In the genomic region with DNA sequence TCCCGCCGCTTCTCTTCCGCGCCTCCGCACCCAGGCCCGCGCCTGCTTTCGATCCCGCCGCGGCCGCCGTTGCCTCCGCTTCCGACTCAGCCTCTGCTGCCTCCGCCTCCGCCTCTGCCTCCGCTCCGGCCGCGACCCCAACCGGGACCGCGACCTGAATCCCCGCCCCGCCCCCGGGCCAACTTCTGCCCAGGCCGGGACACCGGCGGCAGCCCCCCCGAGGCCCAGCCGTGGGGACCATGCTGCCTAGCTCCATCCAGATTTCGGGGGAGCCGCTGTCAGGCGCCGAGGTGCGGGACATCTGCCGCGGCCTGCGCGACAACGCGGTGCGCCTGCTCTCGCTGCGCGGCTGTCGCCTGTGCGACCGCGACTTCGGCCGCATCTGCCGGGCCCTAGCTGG, we compare ENCODE assay signal across 8 mouse cellular contexts. TPM values are rescaled to one million over a fixed set of nuclear protein-coding genes. Genes with fewer than 3 reads are reported as not detected.
DNase-seq lines count a peak whose midpoint lies in the region; ATAC-seq and TF ChIP-seq lines count a peak whose summit lies in the region.

No protein-coding gene starts in this region.

- TF ChIP-seq CTCF in ES-Bruce4 (IDR thresholded peaks at IDR 0.05; ENCODE audit: low read depth, low read length), result no peak
- no peak for TF ChIP-seq CTCF in liver, postnatal 0 days (IDR thresholded peaks at IDR 0.05; ENCODE audit: low read depth)

- no peak for TF ChIP-seq EP300 in ES-Bruce4 (IDR thresholded peaks at IDR 0.05; ENCODE audit: insufficient read depth, low read depth, low read length)
- no peak for TF ChIP-seq EP300 in liver, postnatal 0 days (IDR thresholded peaks at IDR 0.05; ENCODE audit: low read depth)

- DNase-seq in layer of hippocampus, postnatal 10 days (ENCODE audit: low spot score in 2 of 2), result peak; percentile 56 to 66
- DNase-seq in layer of hippocampus, adult 8-10 months (ENCODE audit: low spot score in 2 of 2), result no peak
- peak; percentile 47 for DNase-seq in adrenal gland, postnatal 25 days
- DNase-seq in hindbrain, embryonic 10.5 days (ENCODE audit: low spot score), result no peak
- DNase-seq in liver, postnatal 0 days, result no peak
- peak; percentile 75 for DNase-seq in testis, postnatal 10 days (ENCODE audit: low spot score)
- DNase-seq in adipocyte (ENCODE audit: low spot score), result no peak

- TF ChIP-seq POLR2A in ES-Bruce4 (IDR thresholded peaks at IDR 0.05; ENCODE audit: insufficient read depth, low read length), result no peak

- no peaks in the 10 kb centered on the region for H3K27me3 ChIP-seq in ES-Bruce4 (ENCODE audit: control insufficient read depth, insufficient read depth, low read length, poor library complexity, severe bottlenecking)
- H3K27me3 ChIP-seq in hindbrain, embryonic 10.5 days (ENCODE audit: insufficient read depth, poor library complexity, severe bottlenecking), result peaks cover 29% of the 10 kb centered on the region
- H3K27me3 ChIP-seq in liver, postnatal 0 days (ENCODE audit: insufficient read depth, low read length), result peaks cover 23% of the 10 kb centered on the region

- no peaks in the 10 kb centered on the region for H3K9me3 ChIP-seq in ES-Bruce4 (replicated peaks; ENCODE audit: control insufficient read depth, insufficient read depth, low read length, poor library complexity, severe bottlenecking)
- H3K9me3 ChIP-seq in hindbrain, embryonic 10.5 days, result 0 out of 2 replicates have a peak, but pooled peaks cover 4% of the 10 kb centered on the region
- H3K9me3 ChIP-seq in liver, postnatal 0 days (ENCODE audit: low read length), result no peaks in the 10 kb centered on the region

- H3K4me2 ChIP-seq in liver, postnatal 0 days (ENCODE audit: low read depth, low read length), result peak overlapping the region; percentile 99

- H3K27ac ChIP-seq in ES-Bruce4 (ENCODE audit: insufficient read depth, low read length), result no peak overlapping the region
- peak overlapping the region; percentile 82 for H3K27ac ChIP-seq in hindbrain, embryonic 10.5 days
- H3K27ac ChIP-seq in liver, postnatal 0 days (ENCODE audit: low read depth), result no peak overlapping the region

- WGBS in hindbrain, embryonic 10.5 days, result 1% methylated on average over 53 of the region's 54 CpGs
- WGBS in liver, postnatal 0 days (ENCODE audit: insufficient replicate concordance), result under 1% methylated on average over 24 of the region's 54 CpGs

- peak; percentile 20; the same call in 1 of the 2 replicates for ATAC-seq in liver, postnatal 0 days

- peaks cover 12% of the 10 kb centered on the region for H3K36me3 ChIP-seq in ES-Bruce4 (ENCODE audit: control insufficient read depth, insufficient read depth, low read length, poor library complexity, severe bottlenecking)
- H3K36me3 ChIP-seq in hindbrain, embryonic 10.5 days, result peaks cover 63% of the 10 kb centered on the region
- H3K36me3 ChIP-seq in liver, postnatal 0 days (replicated peaks; ENCODE audit: insufficient read depth, low read length), result peaks cover 40% of the 10 kb centered on the region

- H3K4me1 ChIP-seq in ES-Bruce4 (ENCODE audit: control insufficient read depth, insufficient read depth, low read length), result no peaks in the 10 kb centered on the region
- peaks cover 34% of the 10 kb centered on the region for H3K4me1 ChIP-seq in hindbrain, embryonic 10.5 days (replicated peaks)
- H3K4me1 ChIP-seq in liver, postnatal 0 days (ENCODE audit: insufficient read depth), result peaks cover 15% of the 10 kb centered on the region

- peak overlapping the region; percentile 59 for H3K9ac ChIP-seq in ES-Bruce4 (ENCODE audit: low read depth, poor library complexity, severe bottlenecking)
- peak overlapping the region; percentile 48 for H3K9ac ChIP-seq in liver, postnatal 0 days (replicated peaks)

- peak overlapping the region; percentile 55 for H3K4me3 ChIP-seq in ES-Bruce4 (ENCODE audit: low read depth, low read length)
- H3K4me3 ChIP-seq in hindbrain, embryonic 10.5 days, result peak overlapping the region; percentile 80
- H3K4me3 ChIP-seq in liver, postnatal 0 days (ENCODE audit: low read depth, low read length), result peak overlapping the region; percentile 68

RNA-seq across cellular contexts. Expression of a gene that starts 0.8 kb away (rescaled TPM):
- total RNA-seq in layer of hippocampus, postnatal 10 days (2021), result 10 to 100 TPM; 88.1 to 93.6 TPM
- 10 to 100 TPM; 55.1 to 62.2 (median 58.1) TPM for total RNA-seq in layer of hippocampus, adult 8-10 months (2022)
- polyA plus RNA-seq in ES-Bruce4 (2011; ENCODE audit: insufficient read depth, insufficient read length, low read depth, missing spikeins), result 0.57 and 0.68 TPM in 2 replicates
- total RNA-seq in adrenal gland, postnatal 25 days (2021), result 5.3 and 6.6 TPM in 2 replicates
- 2.0 and 3.8 TPM in 2 replicates for polyA plus RNA-seq in hindbrain, embryonic 10.5 days (2016; fragmentation: Nextera tagmentation; extraction: Ambion mirVana)
- polyA plus RNA-seq in liver, postnatal 0 days (2015; fragmentation: Nextera tagmentation; extraction: Ambion mirVana), result 0.12 TPM in 1 of 2 replicates, not detected in the other

RNA-seq across cellular contexts. Expression of a gene that starts 6.2 kb away (rescaled TPM):
- total RNA-seq in layer of hippocampus, postnatal 10 days (2021), result 10 to 100 TPM; 68.7 to 70.3 TPM
- 10 to 100 TPM; 78.5 to 96.9 (median 84.1) TPM for total RNA-seq in layer of hippocampus, adult 8-10 months (2022)
- polyA plus RNA-seq in ES-Bruce4 (2011; ENCODE audit: insufficient read depth, insufficient read length, low read depth, missing spikeins), result 57.0 and 64.0 TPM in 2 replicates
- total RNA-seq in adrenal gland, postnatal 25 days (2021), result 169 and 208 TPM in 2 replicates
- polyA plus RNA-seq in hindbrain, embryonic 10.5 days (2016; fragmentation: Nextera tagmentation; extraction: Ambion mirVana), result 73.1 and 85.0 TPM in 2 replicates
- polyA plus RNA-seq in liver, postnatal 0 days (2015; fragmentation: Nextera tagmentation; extraction: Ambion mirVana), result 62.6 and 68.7 TPM in 2 replicates

RNA-seq across cellular contexts. Expression of a gene that starts 6.3 kb away (rescaled TPM):
- 10 to 100 TPM; 37.2 to 40.1 TPM for total RNA-seq in layer of hippocampus, postnatal 10 days (2021)
- total RNA-seq in layer of hippocampus, adult 8-10 months (2022), result 10 to 100 TPM; 35.5 to 42.5 (median 39.4) TPM
- polyA plus RNA-seq in ES-Bruce4 (2011; ENCODE audit: insufficient read depth, insufficient read length, low read depth, missing spikeins), result 106 and 133 TPM in 2 replicates
- total RNA-seq in adrenal gland, postnatal 25 days (2021), result 96.4 and 123 TPM in 2 replicates
- 107 and 135 TPM in 2 replicates for polyA plus RNA-seq in hindbrain, embryonic 10.5 days (2016; fragmentation: Nextera tagmentation; extraction: Ambion mirVana)
- polyA plus RNA-seq in liver, postnatal 0 days (2015; fragmentation: Nextera tagmentation; extraction: Ambion mirVana), result 23.9 and 24.8 TPM in 2 replicates

RNA-seq across cellular contexts. Expression of a gene that starts 28.7 kb away (rescaled TPM):
- 10 to 100 TPM; 39.0 to 41.0 TPM for total RNA-seq in layer of hippocampus, postnatal 10 days (2021)
- 10 to 100 TPM; 38.3 to 60.4 (median 48.0) TPM for total RNA-seq in layer of hippocampus, adult 8-10 months (2022)
- polyA plus RNA-seq in ES-Bruce4 (2011; ENCODE audit: insufficient read depth, insufficient read length, low read depth, missing spikeins), result 71.5 and 75.2 TPM in 2 replicates
- 66.6 and 69.7 TPM in 2 replicates for total RNA-seq in adrenal gland, postnatal 25 days (2021)
- polyA plus RNA-seq in hindbrain, embryonic 10.5 days (2016; fragmentation: Nextera tagmentation; extraction: Ambion mirVana), result 60.1 and 67.3 TPM in 2 replicates
- 5.6 and 6.2 TPM in 2 replicates for polyA plus RNA-seq in liver, postnatal 0 days (2015; fragmentation: Nextera tagmentation; extraction: Ambion mirVana)

RNA-seq across cellular contexts. Expression of a gene that starts 43.1 kb away (rescaled TPM):
- total RNA-seq in layer of hippocampus, postnatal 10 days (2021), result 10 to 100 TPM; 44.4 to 52.4 TPM
- 10 to 100 TPM; 41.3 to 51.6 (median 41.8) TPM for total RNA-seq in layer of hippocampus, adult 8-10 months (2022)
- polyA plus RNA-seq in ES-Bruce4 (2011; ENCODE audit: insufficient read depth, insufficient read length, low read depth, missing spikeins), result 0.91 and 1.3 TPM in 2 replicates
- total RNA-seq in adrenal gland, postnatal 25 days (2021), result 1.00 TPM in 1 of 2 replicates, not detected in the other
- polyA plus RNA-seq in hindbrain, embryonic 10.5 days (2016; fragmentation: Nextera tagmentation; extraction: Ambion mirVana), result 1.4 and 1.5 TPM in 2 replicates
- polyA plus RNA-seq in liver, postnatal 0 days (2015; fragmentation: Nextera tagmentation; extraction: Ambion mirVana), result not detected in 2 replicates

Comparison
In these comparisons a context has a peak if more than half of its experiments do, and no peak if none do; other contexts are left out.
1. DNase-seq: peak in layer of hippocampus, postnatal 10 days (2 of 2), adrenal gland, postnatal 25 days (single experiment) and testis, postnatal 10 days (single experiment); none in layer of hippocampus, adult 8-10 months (0 of 2), hindbrain, embryonic 10.5 days (single experiment), liver, postnatal 0 days (single experiment) and adipocyte (single experiment).
2. Peak in every context shown above with its lines, with median percentiles within 50 percentile points of each other: H3K4me3 ChIP-seq.